Mouse (Mus musculus) bone marrow, adult 2 months (tissue): Measurements from ENCODE around the gene Amdhd1. TPM values are rescaled to one million over a fixed set of nuclear protein-coding genes. Genes with fewer than 3 reads are reported as not detected.

ENCODE experiments used
- H3K27ac ChIP-seq: fragments of 200-500 bp; 2 replicates; pipeline ENCODE4 v1.5.1; 2012; ENCODE audit warnings: low read depth, mild to moderate bottlenecking, control low read depth, inconsistent platforms, low read length; ENCODE audit not compliant: control insufficient read depth, poor library complexity, insufficient read depth
- H3K4me1 ChIP-seq: fragments of 200-500 bp; 2 replicates; pipeline ENCODE4 v1.6.1; 2011; ENCODE audit warnings: low read length; ENCODE audit not compliant: control insufficient read depth, insufficient read depth
- H3K4me3 ChIP-seq: fragments of 200-500 bp; replicated peaks from 2 replicates; pipeline ENCODE3; 2011; ENCODE audit warnings: mild to moderate bottlenecking, low read depth, low read length, control low read depth; ENCODE audit not compliant: control insufficient read depth
- CTCF ChIP-seq: fragments of 200-500 bp; IDR thresholded peaks from 2 replicates; pipeline ENCODE4 v1.5.1; 2011; ENCODE audit warnings: low read length, control low read depth; ENCODE audit not compliant: control insufficient read depth, insufficient read depth
- POLR2A ChIP-seq: fragments of 200-500 bp; IDR thresholded peaks from 2 replicates; pipeline ENCODE4 v1.6.1; 2011; ENCODE audit warnings: low read depth, mild to moderate bottlenecking, control low read depth, low read length, borderline replicate concordance; ENCODE audit not compliant: control insufficient read depth
- WGBS: fragments of 180-500 bp; shearing (Covaris S2); methylation state at CpG from one replicate; pipeline ENCODE4 v1.1.7; 2018; 5-methylcytosine and 5-hydroxymethylcytosine counted together
- polyA plus RNA-seq: library from polyadenylated mRNA; stranded (reverse); fragments of >200 nt; gene quantifications from 2 replicates; pipeline ENCODE4 v1.2.4, GENCODE M21; 2011; ENCODE audit warnings: low replicate concordance; ENCODE audit not compliant: missing spikeins, insufficient read depth, insufficient read length

Amdhd1 gene
- polyA plus RNA-seq, 1 experiment = 1.4 TPM

- no peak overlapping the region for H3K4me3 ChIP-seq
- no peak for TF ChIP-seq CTCF
- TF ChIP-seq POLR2A = no peak
- 82% methylated on average over 1 of the region's 1 CpGs for WGBS
- H3K4me1 ChIP-seq = no peaks in the 10 kb centered on the region; the same call in 1 of the 2 replicates
- H3K27ac ChIP-seq = no peak overlapping the region
Measured at GRCm38 (mm10) chr10:93525329-93525728, 14.5 kb downstream of the Amdhd1 start.

DNA sequence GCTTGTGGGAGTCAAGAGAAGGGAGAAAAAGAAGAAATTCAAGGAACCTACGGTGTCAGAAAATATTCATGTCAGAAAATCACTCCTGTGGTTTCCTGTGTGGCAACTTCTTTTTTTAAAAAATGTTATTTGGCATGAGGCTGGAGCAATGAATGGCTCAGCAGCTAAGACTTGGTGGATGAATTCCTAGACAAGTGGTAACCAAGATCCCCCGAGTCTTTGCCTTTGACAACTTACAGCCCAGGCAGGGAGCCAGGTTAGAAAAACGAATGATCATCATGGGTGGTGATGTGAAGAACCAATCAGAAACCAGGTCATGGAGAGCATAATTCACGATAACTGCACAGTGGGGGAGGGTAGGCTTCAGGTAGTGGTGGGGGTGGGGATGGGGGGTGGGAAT lies 18.8 kb downstream of the Amdhd1 start:
- Histone ChIP-seq H3K4me3 (no peak overlapping the region), H3K4me1 (no peaks in the 10 kb centered on the region; the same call in 1 of the 2 replicates), H3K27ac (no peak overlapping the region)
- WGBS = 5% methylated on average over 4 of the region's 4 CpGs
- no peak for TF ChIP-seq POLR2A
- no peak for TF ChIP-seq CTCF

GRCm38 (mm10) chr10:93519756-93520155 lies 20.1 kb downstream of the Amdhd1 start:
- Histone ChIP-seq H3K4me1 (no peaks in the 10 kb centered on the region; the same call in 1 of the 2 replicates), H3K4me3 (no peak overlapping the region), H3K27ac (no peak overlapping the region)
- 86% methylated on average over 5 of the region's 5 CpGs for WGBS
- TF ChIP-seq CTCF (no peak), POLR2A (no peak)

GRCm38 (mm10) chr10:93519159-93519558 lies 20.7 kb downstream of the Amdhd1 start:
- H3K4me3 ChIP-seq = no peak overlapping the region
- H3K27ac ChIP-seq = no peak overlapping the region
- TF ChIP-seq CTCF (no peak), POLR2A (no peak)
- no peaks in the 10 kb centered on the region; the same call in 1 of the 2 replicates for H3K4me1 ChIP-seq
- WGBS = 78% methylated on average over 8 of the region's 8 CpGs

- Histone ChIP-seq H3K4me1 (no peaks in the 10 kb centered on the region; the same call in 1 of the 2 replicates), H3K27ac (no peak overlapping the region), H3K4me3 (no peak overlapping the region)
- 84% methylated on average over 2 of the region's 2 CpGs for WGBS
- TF ChIP-seq POLR2A (no peak), CTCF (no peak)
Measured at GRCm38 (mm10) chr10:93518620-93519019, 21.2 kb downstream of the Amdhd1 start.

DNA sequence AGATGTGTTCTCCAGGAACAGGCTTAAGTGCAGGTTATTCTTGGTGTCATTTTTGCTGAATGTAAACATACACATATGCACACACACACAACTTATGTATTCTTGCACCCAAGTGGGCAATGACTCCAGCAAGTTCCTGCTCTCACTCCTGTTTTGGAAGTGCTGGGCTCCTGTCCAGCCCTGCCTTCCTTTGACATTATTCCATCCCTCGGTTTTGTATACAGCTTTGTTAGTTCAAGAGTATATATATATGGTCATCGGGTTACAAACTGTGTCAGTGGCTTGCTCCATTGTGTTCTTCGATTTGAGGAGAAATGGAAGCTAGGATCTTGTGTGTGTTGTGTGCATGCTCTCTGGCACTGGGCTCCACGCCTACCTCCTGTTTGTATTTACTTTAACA lies 21.6 kb downstream of the Amdhd1 start:
- H3K27ac ChIP-seq = no peak overlapping the region
- H3K4me1 ChIP-seq = no peaks in the 10 kb centered on the region; the same call in 1 of the 2 replicates
- H3K4me3 ChIP-seq = no peak overlapping the region
- 83% methylated on average over 4 of the region's 4 CpGs for WGBS
- TF ChIP-seq POLR2A (no peak), CTCF (no peak)

- no peak for TF ChIP-seq POLR2A
- no peak for TF ChIP-seq CTCF
- no peak overlapping the region for H3K27ac ChIP-seq
- no peak overlapping the region for H3K4me3 ChIP-seq
- WGBS = 49% methylated on average over 4 of the region's 4 CpGs
- no peaks in the 10 kb centered on the region; the same call in 1 of the 2 replicates for H3K4me1 ChIP-seq
Measured at GRCm38 (mm10) chr10:93517754-93518153, 22.1 kb downstream of the Amdhd1 start.

DNA sequence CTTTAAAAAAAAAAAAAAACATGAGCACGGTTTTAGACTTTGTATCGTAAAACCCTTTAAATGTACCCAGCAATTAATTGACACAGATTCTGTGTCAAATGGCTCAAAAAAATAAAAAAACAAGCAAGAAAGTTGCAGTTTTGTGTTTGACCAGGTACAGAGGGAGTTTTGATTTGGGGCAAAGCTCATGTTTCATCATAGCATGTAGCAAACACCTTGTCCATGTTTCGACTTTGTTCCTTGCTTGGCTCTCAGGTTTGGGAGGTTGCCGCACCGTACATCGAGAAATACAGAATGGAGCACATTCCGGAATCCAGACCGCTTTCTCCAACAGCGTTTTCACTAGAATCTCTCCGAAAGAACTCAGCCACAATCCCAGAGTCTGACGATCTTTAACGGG lies 23.9 kb downstream of the Amdhd1 start:
- Histone ChIP-seq H3K4me3 (no peak overlapping the region), H3K27ac (no peak overlapping the region), H3K4me1 (no peaks in the 10 kb centered on the region; the same call in 1 of the 2 replicates)
- WGBS = 84% methylated on average over 12 of the region's 12 CpGs
- TF ChIP-seq CTCF (no peak), POLR2A (no peak)

DNA sequence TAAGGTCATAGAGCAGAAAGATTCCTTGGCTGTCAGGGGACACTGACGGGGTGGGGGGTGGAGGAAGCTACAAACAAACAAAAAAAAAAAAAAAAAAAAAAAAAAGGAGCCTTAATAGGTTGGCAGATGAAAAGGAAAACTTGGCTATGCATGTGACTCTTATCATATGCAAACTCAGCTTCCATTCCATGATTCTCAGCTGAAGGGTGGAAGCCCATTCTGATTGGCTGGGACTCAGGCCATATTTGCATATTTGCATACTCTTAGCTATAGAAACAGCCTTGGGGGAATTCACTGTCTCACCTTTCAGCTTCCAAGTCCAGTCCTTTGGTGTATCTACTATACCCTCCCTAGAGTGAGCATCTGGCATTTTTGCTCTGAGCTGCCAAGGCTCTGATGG lies 24.4 kb downstream of the Amdhd1 start:
- H3K4me3 ChIP-seq = no peak overlapping the region
- no peak overlapping the region for H3K27ac ChIP-seq
- WGBS = 36% methylated on average over 1 of the region's 1 CpGs
- TF ChIP-seq POLR2A (no peak), CTCF (no peak)
- no peaks in the 10 kb centered on the region for H3K4me1 ChIP-seq
